Mouse (Mus musculus): ENCODE measurements around the gene As3mt. TPM values are rescaled to one million over a fixed set of nuclear protein-coding genes. Genes with fewer than 3 reads are reported as not detected.

As3mt gene
- polyA plus RNA-seq, 1 experiment from 2014 or later = 40.1 TPM

- Histone ChIP-seq H3K9ac (no peak overlapping the region), H3K4me1 (replicated peaks; ENCODE audit: control insufficient read depth, insufficient read depth, low read length) (no peaks in the 10 kb centered on the region), H3K4me3 (replicated peaks; ENCODE audit: low read length) (no peak overlapping the region), H3K4me2 (replicated peaks) (no peak overlapping the region), H3K36me3 (replicated peaks; ENCODE audit: control insufficient read depth, insufficient read depth) (no peaks in the 10 kb centered on the region; the same call in 1 of the 2 replicates), H3K27ac (no peak overlapping the region), H3K9me3 (ENCODE audit: control insufficient read depth, low read length) (no peaks in the 10 kb centered on the region), H3K27me3 (ENCODE audit: control insufficient read depth, insufficient read depth, low read length) (no peaks in the 10 kb centered on the region)
- 91% methylated on average over 7 of the region's 7 CpGs for WGBS
- no peak for ATAC-seq (ENCODE audit: low FRiP score)
- no peak for DNase-seq (ENCODE audit: low spot score)
Observed at GRCm38 (mm10) chr19:46733626-46734025, 26.4 kb downstream of the As3mt start.

GRCm38 (mm10) chr19:46735241-46735640, 28.0 kb downstream of the As3mt start:
- Histone ChIP-seq H3K27ac (no peak overlapping the region), H3K27me3 (ENCODE audit: control insufficient read depth, insufficient read depth, low read length) (no peaks in the 10 kb centered on the region), H3K9ac (no peak overlapping the region), H3K36me3 (replicated peaks; ENCODE audit: control insufficient read depth, insufficient read depth) (no peaks in the 10 kb centered on the region), H3K4me3 (replicated peaks; ENCODE audit: low read length) (no peak overlapping the region), H3K9me3 (ENCODE audit: control insufficient read depth, low read length) (no peaks in the 10 kb centered on the region), H3K4me2 (replicated peaks) (no peak overlapping the region), H3K4me1 (replicated peaks; ENCODE audit: control insufficient read depth, insufficient read depth, low read length) (no peaks in the 10 kb centered on the region)
- ATAC-seq (ENCODE audit: low FRiP score) = no peak
- 72% methylated on average over 5 of the region's 5 CpGs for WGBS
- DNase-seq (ENCODE audit: low spot score) = no peak

GRCm38 (mm10) chr19:46737106-46737505, 29.8 kb downstream of the As3mt start:
- DNase-seq (ENCODE audit: low spot score) = no peak
- no peak overlapping the region for H3K27ac ChIP-seq
- no peaks in the 10 kb centered on the region for H3K36me3 ChIP-seq (replicated peaks; ENCODE audit: control insufficient read depth, insufficient read depth)
- WGBS = 82% methylated on average over 7 of the region's 7 CpGs
- H3K4me1 ChIP-seq (replicated peaks; ENCODE audit: control insufficient read depth, insufficient read depth, low read length) = no peaks in the 10 kb centered on the region
- H3K9ac ChIP-seq = no peak overlapping the region
- ATAC-seq (ENCODE audit: low FRiP score) = no peak
- H3K4me2 ChIP-seq (replicated peaks) = no peak overlapping the region
- no peak overlapping the region for H3K4me3 ChIP-seq (replicated peaks; ENCODE audit: low read length)
- H3K27me3 ChIP-seq (ENCODE audit: control insufficient read depth, insufficient read depth, low read length) = no peaks in the 10 kb centered on the region
- no peaks in the 10 kb centered on the region for H3K9me3 ChIP-seq (ENCODE audit: control insufficient read depth, low read length)

- 54% methylated on average over 7 of the region's 7 CpGs for WGBS
- Histone ChIP-seq H3K27me3 (ENCODE audit: control insufficient read depth, insufficient read depth, low read length) (no peaks in the 10 kb centered on the region), H3K4me3 (replicated peaks; ENCODE audit: low read length) (no peak overlapping the region), H3K4me1 (replicated peaks; ENCODE audit: control insufficient read depth, insufficient read depth, low read length) (no peaks in the 10 kb centered on the region), H3K27ac (no peak overlapping the region), H3K4me2 (replicated peaks) (no peak overlapping the region), H3K9me3 (ENCODE audit: control insufficient read depth, low read length) (no peaks in the 10 kb centered on the region), H3K9ac (no peak overlapping the region), H3K36me3 (replicated peaks; ENCODE audit: control insufficient read depth, insufficient read depth) (no peaks in the 10 kb centered on the region)
- DNase-seq (ENCODE audit: low spot score) (peak; percentile 89), ATAC-seq (ENCODE audit: low FRiP score) (no peak)
Observed at GRCm38 (mm10) chr19:46740341-46741008, 33.2 kb downstream of the As3mt start.

- H3K27me3 ChIP-seq (ENCODE audit: control insufficient read depth, insufficient read depth, low read length) = no peaks in the 10 kb centered on the region
- H3K36me3 ChIP-seq (replicated peaks; ENCODE audit: control insufficient read depth, insufficient read depth) = no peaks in the 10 kb centered on the region
- H3K4me1 ChIP-seq (replicated peaks; ENCODE audit: control insufficient read depth, insufficient read depth, low read length) = no peaks in the 10 kb centered on the region
- H3K9me3 ChIP-seq (ENCODE audit: control insufficient read depth, low read length) = no peaks in the 10 kb centered on the region
- H3K4me3 ChIP-seq (replicated peaks; ENCODE audit: low read length) = no peak overlapping the region
- ATAC-seq (ENCODE audit: low FRiP score) (no peak), DNase-seq (ENCODE audit: low spot score) (no peak)
- H3K4me2 ChIP-seq (replicated peaks) = no peak overlapping the region
- H3K27ac ChIP-seq = no peak overlapping the region
- WGBS = 46% methylated on average over 6 of the region's 6 CpGs
- no peak overlapping the region for H3K9ac ChIP-seq
Observed at GRCm38 (mm10) chr19:46741574-46741973, 34.3 kb downstream of the As3mt start.

GRCm38 (mm10) chr19:46744681-46745080, 37.4 kb downstream of the As3mt start:
- WGBS = 64% methylated on average over 9 of the region's 9 CpGs
- ATAC-seq (ENCODE audit: low FRiP score) (no peak), DNase-seq (ENCODE audit: low spot score) (no peak)
- H3K27ac ChIP-seq = no peak overlapping the region
- no peaks in the 10 kb centered on the region for H3K27me3 ChIP-seq (ENCODE audit: control insufficient read depth, insufficient read depth, low read length)
- H3K9me3 ChIP-seq (ENCODE audit: control insufficient read depth, low read length) = no peaks in the 10 kb centered on the region
- H3K4me1 ChIP-seq (replicated peaks; ENCODE audit: control insufficient read depth, insufficient read depth, low read length) = no peaks in the 10 kb centered on the region
- no peak overlapping the region for H3K9ac ChIP-seq
- H3K4me3 ChIP-seq (replicated peaks; ENCODE audit: low read length) = no peak overlapping the region
- H3K36me3 ChIP-seq (replicated peaks; ENCODE audit: control insufficient read depth, insufficient read depth) = no peaks in the 10 kb centered on the region
- H3K4me2 ChIP-seq (replicated peaks) = no peak overlapping the region

GRCm38 (mm10) chr19:46747799-46748198, 40.5 kb downstream of the As3mt start:
- DNase-seq (ENCODE audit: low spot score) (no peak), ATAC-seq (ENCODE audit: low FRiP score) (no peak)
- no peaks in the 10 kb centered on the region for H3K36me3 ChIP-seq (replicated peaks; ENCODE audit: control insufficient read depth, insufficient read depth)
- H3K4me3 ChIP-seq (replicated peaks; ENCODE audit: low read length) = no peak overlapping the region
- no peak overlapping the region for H3K4me2 ChIP-seq (replicated peaks)
- H3K4me1 ChIP-seq (replicated peaks; ENCODE audit: control insufficient read depth, insufficient read depth, low read length) = no peaks in the 10 kb centered on the region
- no peaks in the 10 kb centered on the region for H3K9me3 ChIP-seq (ENCODE audit: control insufficient read depth, low read length)
- no peak overlapping the region for H3K9ac ChIP-seq
- H3K27ac ChIP-seq = no peak overlapping the region
- H3K27me3 ChIP-seq (ENCODE audit: control insufficient read depth, insufficient read depth, low read length) = no peaks in the 10 kb centered on the region
- 91% methylated on average over 3 of the region's 3 CpGs for WGBS

GRCm38 (mm10) chr19:46752235-46752634, 45.0 kb downstream of the As3mt start:
- DNase-seq (ENCODE audit: low spot score) = no peak
- no peaks in the 10 kb centered on the region for H3K36me3 ChIP-seq (replicated peaks; ENCODE audit: control insufficient read depth, insufficient read depth)
- H3K27ac ChIP-seq = no peak overlapping the region
- no peak overlapping the region for H3K4me3 ChIP-seq (replicated peaks; ENCODE audit: low read length)
- no peaks in the 10 kb centered on the region for H3K9me3 ChIP-seq (ENCODE audit: control insufficient read depth, low read length)
- no peaks in the 10 kb centered on the region for H3K4me1 ChIP-seq (replicated peaks; ENCODE audit: control insufficient read depth, insufficient read depth, low read length)
- H3K4me2 ChIP-seq (replicated peaks) = no peak overlapping the region
- no peak overlapping the region for H3K9ac ChIP-seq
- H3K27me3 ChIP-seq (ENCODE audit: control insufficient read depth, insufficient read depth, low read length) = no peaks in the 10 kb centered on the region
- 92% methylated on average over 5 of the region's 5 CpGs for WGBS
- no peak for ATAC-seq (ENCODE audit: low FRiP score)

GRCm38 (mm10) chr19:46755066-46755465, 47.8 kb downstream of the As3mt start:
- no peak overlapping the region for H3K27ac ChIP-seq
- DNase-seq (ENCODE audit: low spot score) = no peak
- no peak for ATAC-seq (ENCODE audit: low FRiP score)
- no peaks in the 10 kb centered on the region for H3K27me3 ChIP-seq (ENCODE audit: control insufficient read depth, insufficient read depth, low read length)
- no peaks in the 10 kb centered on the region for H3K9me3 ChIP-seq (ENCODE audit: control insufficient read depth, low read length)
- WGBS = 53% methylated on average over 9 of the region's 9 CpGs
- H3K36me3 ChIP-seq (replicated peaks; ENCODE audit: control insufficient read depth, insufficient read depth) = no peaks in the 10 kb centered on the region
- H3K9ac ChIP-seq = no peak overlapping the region
- no peak overlapping the region for H3K4me3 ChIP-seq (replicated peaks; ENCODE audit: low read length)
- H3K4me1 ChIP-seq (replicated peaks; ENCODE audit: control insufficient read depth, insufficient read depth, low read length) = no peaks in the 10 kb centered on the region
- no peak overlapping the region for H3K4me2 ChIP-seq (replicated peaks)

GRCm38 (mm10) chr19:46756221-46756620, 49.0 kb downstream of the As3mt start:
- 89% methylated on average over 4 of the region's 4 CpGs for WGBS
- ATAC-seq (ENCODE audit: low FRiP score) = no peak
- H3K9ac ChIP-seq = no peak overlapping the region
- DNase-seq (ENCODE audit: low spot score) = no peak
- H3K27me3 ChIP-seq (ENCODE audit: control insufficient read depth, insufficient read depth, low read length) = no peaks in the 10 kb centered on the region
- H3K4me2 ChIP-seq (replicated peaks) = no peak overlapping the region
- H3K36me3 ChIP-seq (replicated peaks; ENCODE audit: control insufficient read depth, insufficient read depth) = no peaks in the 10 kb centered on the region
- H3K4me3 ChIP-seq (replicated peaks; ENCODE audit: low read length) = no peak overlapping the region
- no peaks in the 10 kb centered on the region for H3K4me1 ChIP-seq (replicated peaks; ENCODE audit: control insufficient read depth, insufficient read depth, low read length)
- H3K9me3 ChIP-seq (ENCODE audit: control insufficient read depth, low read length) = no peaks in the 10 kb centered on the region
- H3K27ac ChIP-seq = no peak overlapping the region

All from hindbrain, embryonic 14.5 days (tissue).